Mouse (Mus musculus): ENCODE results near the gene Nufip1.

- no peak for TF ChIP-seq HCFC1 (IDR thresholded peaks at IDR 0.05; ENCODE audit: borderline replicate concordance, insufficient read depth, low read length)
- TF ChIP-seq ZC3H11A (IDR thresholded peaks at IDR 0.05; ENCODE audit: borderline replicate concordance, low read depth, low read length): no peak
- TF ChIP-seq ZNF384 (IDR thresholded peaks at IDR 0.05; ENCODE audit: low read depth, low read length): no peak
Observed at GRCm38 (mm10) chr14:76185358-76185757, 74.7 kb downstream of the Nufip1 start.
